ENCODE assay signal across 17 mouse cellular contexts in the genomic region with DNA sequence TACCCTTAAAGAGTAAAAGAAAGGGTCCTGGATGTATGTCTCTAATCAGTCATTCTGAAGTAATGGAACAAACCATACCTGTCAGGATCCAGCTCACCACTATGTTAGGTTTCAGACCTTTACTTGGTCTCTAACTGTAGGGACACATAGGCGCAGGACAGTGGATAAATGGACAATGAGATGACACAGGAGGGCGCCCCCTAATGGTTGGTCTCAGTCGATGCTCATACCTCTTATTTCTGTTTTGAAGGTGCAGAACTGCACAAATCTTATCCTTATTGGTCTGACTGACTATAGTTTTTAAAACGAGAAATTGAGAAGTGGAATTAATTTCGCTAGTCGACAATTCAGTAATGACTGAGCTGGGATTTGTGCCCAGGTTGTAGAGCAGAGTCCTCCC.
A peak's percentile ranks its signal among the peaks of the same experiment; 100 is the strongest.
DNase-seq lines count a peak whose midpoint lies in the region; TF ChIP-seq lines count a peak whose summit lies in the region.
"Had no signal": no experiment of that assay in that cellular context is flagged by ENCODE, and none has a peak within 500 bp of the region (broad histone marks: within the 10 kb centered on the region; RNA-seq: fewer than 3 reads in every experiment).

No protein-coding gene starts in this region.

- H3K27ac ChIP-seq in layer of hippocampus, adult 2 months, result no peak overlapping the region
- H3K27ac ChIP-seq: embryonic facial prominence, embryonic 13.5 days; limb, embryonic 15.5 days had no signal

- DNase-seq in adrenal gland, postnatal 10 days, result peak; percentile 7
- DNase-seq in adrenal gland, postnatal 36 days, result no peak
- DNase-seq in layer of hippocampus, adult 2 months (ENCODE audit: low spot score in 2 of 2), result no peak
- DNase-seq in layer of hippocampus, adult 18-20 months (ENCODE audit: low spot score in 2 of 2), result no peak
- DNase-seq in thymus, postnatal 4 days, result peak; percentile 24
- DNase-seq in thymus, postnatal 0 days (ENCODE audit: low spot score), result no peak
- no peak for DNase-seq in spleen, postnatal 4 days (ENCODE audit: low spot score in 2 of 2)
- DNase-seq in layer of hippocampus, adult 9-11 months, result no peak
- DNase-seq: adrenal gland, adult 2 months; cerebellum, adult 2 months; heart, adult 18-20 months; kidney, postnatal 10 days; lung, postnatal 14 days; right cerebral cortex, adult 18-20 months; thymus, adult 18-20 months had no signal

- TF ChIP-seq CTCF in layer of hippocampus, adult 2 months (conservative IDR thresholded peaks at IDR 0.05), result peak; percentile 56

- no peak overlapping the region for H3K4me3 ChIP-seq in layer of hippocampus, adult 2 months
- H3K4me3 ChIP-seq: embryonic facial prominence, embryonic 13.5 days; limb, embryonic 15.5 days had no signal

Comparison
In these comparisons a context has a peak if more than half of its experiments do, and no peak if none do; other contexts are left out.
1. DNase-seq: peak in adrenal gland, postnatal 10 days (single experiment) and thymus, postnatal 4 days (single experiment); none in adrenal gland, postnatal 36 days (0 of 2), layer of hippocampus, adult 2 months (0 of 2), layer of hippocampus, adult 18-20 months (0 of 2), thymus, postnatal 0 days (single experiment), spleen, postnatal 4 days (0 of 2) and layer of hippocampus, adult 9-11 months (single experiment).